Mouse (Mus musculus) kidney, postnatal 36 days (tissue): ENCODE measurements at regions not wholly inside any gene's neighbourhood (a gene's known extent, or its start where the extent isn't known, plus 50 kb on each side); places are given as distances from the start of the nearest gene placed in this dataset.
A peak's percentile ranks its signal among the peaks of the same experiment; 100 is the strongest.

Experiments used
- DNase-seq, 2 experiments: peaks; one replicate each; pipeline ENCODE4 v3.0.0; 2021 to 2022; ENCODE audit warnings: mixed read lengths in 2 of 2

DNA sequence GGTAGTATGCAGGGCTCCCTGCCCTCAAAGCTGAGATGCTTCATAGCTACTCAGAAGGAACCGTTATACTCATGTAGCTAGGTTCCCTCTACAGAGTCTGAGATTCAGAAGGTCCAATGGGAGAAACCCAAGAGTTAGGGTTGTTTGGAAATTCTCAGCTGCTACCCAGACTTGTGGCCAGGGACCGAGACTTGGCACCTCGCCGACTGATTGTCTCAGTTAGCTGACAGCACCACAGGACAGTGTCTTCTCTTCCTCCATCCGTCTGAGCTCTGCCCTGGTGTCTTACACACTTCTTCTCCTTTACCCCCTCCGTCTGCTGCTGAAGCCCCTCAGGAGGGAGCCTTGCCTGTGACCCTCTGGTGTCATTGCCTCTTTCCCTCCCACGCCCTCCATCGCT, 329.6 kb upstream of the Prox1 start:
- no peak for DNase-seq

DNA sequence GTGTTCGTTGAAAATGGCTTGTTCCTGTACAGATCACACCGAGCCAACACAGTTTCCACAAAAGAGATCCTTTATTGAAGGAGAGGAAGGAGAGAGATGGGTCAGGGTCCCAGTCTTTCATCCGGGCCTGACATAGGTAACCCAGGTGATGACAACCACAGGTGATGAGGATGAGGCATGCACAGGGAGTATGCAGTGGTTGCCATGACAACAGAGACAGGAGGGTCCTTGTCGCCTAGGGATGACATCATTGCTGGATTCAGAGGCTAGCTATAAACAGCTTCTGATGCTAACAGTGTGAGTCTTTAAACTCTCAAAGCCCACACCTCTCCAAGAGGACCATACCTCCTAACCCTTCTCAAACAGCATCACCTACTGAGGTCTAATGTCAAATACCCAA, 327.0 kb upstream of the Prox1 start:
- no peak for DNase-seq

DNA sequence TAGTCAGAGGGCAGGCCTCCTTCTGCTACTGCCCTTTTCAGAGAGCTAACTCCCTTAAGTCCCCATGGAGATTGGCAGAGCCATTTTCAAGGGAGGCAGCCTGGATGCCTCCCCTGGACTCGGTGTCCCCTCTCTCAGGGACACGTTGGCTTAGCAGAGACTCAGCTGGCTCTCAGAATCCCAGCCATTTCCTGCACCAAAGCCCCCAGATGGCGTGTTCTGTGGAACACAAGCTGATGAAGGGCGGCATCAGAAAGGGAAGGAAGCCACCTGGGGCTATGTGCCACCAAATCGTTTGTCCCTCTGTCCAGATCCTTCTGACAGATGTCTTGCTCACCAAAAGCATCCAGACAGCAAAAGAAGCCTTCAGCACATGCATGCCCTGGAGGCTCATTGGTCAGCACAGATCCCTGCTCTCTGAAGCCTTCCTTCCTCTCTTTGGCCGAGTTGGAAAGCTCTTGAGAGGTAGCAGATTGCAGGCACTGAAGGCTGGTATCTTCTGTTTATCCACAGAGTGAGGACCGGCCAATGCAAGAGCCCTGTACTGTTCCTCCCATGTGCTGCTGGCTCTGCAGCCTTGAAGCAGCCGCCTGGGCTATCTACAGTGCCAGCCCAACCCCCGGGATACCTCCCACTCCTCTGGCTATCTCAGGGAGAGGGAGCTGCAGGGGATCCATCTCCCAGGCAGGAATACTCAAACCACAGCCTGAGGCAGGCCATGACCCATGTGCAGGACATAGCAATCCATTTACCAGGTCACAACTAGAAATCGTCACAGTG, 325.4 kb upstream of the Prox1 start:
- DNase-seq = no peak

DNA sequence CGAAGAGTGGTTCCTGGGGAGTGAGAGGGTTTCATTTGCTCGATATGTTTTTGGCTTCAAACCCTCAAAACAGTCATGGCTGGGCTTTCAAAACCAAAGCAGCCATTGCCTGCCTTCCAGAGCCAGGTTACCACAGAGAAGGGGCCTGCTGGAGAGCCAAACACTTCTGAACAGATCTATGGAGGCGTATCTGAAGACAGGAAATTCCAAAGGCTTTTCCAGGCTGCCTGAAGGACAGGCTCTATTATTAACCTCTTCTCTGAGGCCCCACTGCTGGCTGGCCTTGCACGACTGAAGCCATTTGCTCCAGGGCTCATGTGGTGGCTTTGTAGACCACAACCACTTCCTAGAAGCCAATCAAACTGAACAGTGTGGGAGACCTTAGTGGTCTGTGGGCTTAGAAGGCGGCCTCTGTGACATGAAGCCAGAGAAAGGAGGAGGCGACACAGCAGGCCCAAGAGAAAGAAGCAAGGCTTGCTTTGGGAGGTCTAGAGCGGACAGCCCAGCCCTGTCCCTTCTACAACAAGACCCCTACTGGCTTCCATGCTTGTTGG, 316.1 kb upstream of the Prox1 start:
- DNase-seq = no peak

DNA sequence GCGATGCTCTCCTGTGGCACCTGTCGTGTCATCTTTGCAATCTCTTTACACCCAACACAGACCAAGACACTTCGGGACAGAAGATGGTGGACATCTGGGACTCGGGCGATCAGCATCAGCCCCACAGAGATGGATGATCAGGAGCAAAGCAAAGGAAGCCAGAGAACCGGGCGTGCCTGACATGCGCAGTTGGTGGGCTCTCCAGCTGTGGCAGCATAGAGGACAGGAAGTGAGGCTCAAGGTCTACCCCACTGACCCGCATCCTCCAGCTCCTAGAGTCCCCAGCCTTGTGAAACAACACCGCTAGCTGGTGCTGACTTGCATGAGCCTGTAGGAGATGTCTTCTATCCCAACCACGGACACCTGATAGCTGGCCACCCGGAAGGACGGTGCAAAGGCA, 312.9 kb upstream of the Prox1 start:
- no peak for DNase-seq

DNA sequence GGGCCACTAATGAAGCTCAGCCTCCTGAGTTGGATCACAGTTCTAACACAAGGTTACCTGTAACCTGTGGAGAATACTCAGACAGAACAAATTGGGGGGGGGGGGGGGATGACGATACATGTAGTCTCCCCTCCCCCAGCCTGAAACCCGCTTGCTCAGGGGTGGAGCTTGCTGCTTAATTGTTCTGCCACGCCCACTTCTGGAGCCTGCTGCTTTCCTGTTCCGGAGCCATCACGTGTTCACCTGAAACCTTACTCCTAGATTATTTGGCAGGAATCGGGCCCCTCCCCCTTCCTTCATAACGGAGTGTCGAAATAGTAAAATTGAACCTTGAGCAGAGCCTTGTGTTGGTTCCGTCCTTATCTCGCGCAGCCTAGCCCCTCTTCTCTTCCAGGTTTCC, 310.6 kb upstream of the Prox1 start:
- no peak for DNase-seq

DNA sequence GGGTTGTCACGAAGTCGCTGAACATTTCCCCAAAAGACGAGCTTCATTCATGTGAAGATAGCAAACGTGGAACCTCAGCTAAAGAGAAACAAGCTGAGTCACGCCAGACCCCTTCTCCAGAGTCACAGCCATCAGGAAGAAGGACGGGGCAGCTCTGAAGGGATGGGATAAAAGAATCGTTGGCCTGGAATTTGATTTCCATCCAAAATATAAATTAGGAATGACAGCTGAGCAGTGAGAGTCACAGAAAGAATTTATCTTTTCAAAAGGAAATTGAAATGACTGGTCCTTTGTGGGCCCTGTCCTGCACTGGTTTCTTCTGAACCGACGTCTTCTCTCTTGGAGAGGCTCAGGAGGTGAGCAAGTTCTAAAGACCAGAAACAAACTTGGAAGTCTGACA, 310.1 kb upstream of the Prox1 start:
- DNase-seq = no peak

DNA sequence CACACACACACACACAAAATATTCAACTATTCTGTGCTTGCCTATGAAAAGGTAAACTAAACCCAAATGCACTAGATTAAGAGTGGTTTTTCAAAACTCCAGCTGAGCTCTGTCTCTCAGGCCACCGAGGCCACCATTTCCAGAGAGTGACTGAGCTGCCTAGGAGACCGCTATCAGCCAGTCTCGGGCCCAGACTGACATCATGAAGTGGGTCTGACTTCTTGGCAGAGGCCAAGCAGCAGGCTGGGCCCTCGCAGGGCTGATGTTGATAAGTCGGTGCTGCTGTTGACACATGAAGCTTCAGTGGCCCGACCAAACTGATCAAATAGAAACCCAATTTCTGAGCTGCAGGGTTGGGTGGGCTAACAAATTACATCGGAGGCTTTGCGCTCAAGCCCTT, 302.2 kb upstream of the Prox1 start:
- DNase-seq = no peak

DNA sequence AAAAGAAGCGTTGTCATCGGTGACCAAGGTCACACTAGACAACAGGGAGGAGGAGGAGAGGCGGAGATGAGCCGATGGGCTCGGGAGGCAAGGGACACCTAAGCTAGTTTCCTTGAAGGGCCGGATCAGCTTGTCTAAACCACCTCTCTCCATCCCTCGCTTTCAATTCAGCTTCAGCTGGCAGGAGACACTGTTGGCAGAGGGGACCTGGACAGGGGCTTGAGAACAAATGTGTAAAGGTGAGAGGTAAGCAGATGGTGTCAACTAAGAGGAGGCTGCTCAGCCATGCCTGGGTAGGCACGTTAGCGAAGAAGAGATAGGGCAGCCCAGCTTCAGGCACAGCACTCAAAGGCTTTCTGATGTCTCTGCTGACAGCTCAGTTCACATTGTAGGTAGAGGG, 299.8 kb upstream of the Prox1 start:
- DNase-seq = no peak

DNA sequence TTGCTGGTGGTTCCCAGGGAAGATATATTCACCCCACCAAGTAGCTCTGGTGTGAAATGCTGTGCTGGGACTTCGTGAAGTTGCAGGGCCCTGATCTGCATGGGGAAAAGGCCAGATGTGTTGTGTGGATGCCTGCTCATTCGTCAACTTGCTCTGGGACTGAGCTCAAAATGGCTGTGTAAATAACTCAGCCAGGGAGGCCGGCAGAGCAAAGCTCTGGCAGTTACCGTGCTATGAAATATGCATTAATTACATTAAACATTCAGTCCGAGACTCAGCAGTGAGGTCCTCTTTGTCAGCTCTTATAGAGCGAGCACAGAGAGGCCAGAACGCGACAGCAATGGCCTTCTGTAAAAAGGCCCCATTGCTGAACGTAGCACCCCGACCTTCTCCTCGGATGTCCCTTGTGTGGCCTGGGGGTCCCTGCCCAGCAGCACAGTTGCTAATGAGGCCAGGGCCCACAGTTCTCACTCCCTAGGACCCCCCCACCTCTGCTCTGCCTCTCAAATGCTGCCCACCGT, 287.1 kb upstream of the Prox1 start:
- DNase-seq = no peak

DNA sequence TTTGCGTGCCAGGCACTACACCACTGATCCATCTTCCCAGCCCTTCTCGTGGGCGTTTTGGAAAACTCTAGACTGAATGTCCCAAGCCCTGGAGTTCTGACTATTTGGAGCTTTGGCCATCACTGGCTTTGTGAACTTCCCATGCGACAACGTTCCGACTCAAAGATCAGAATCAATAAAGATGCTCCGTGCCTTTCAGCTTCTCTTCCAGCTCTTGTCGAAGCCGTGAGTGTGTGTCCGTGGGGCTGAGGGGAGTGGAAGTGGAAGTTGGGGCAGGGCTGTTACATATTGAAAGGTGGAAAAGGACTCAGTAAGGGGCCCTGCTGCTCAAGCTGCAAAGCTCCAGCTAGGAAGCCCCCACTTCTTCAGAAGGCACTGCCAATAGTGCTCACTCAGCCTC, 283.0 kb upstream of the Prox1 start:
- no peak for DNase-seq

DNA sequence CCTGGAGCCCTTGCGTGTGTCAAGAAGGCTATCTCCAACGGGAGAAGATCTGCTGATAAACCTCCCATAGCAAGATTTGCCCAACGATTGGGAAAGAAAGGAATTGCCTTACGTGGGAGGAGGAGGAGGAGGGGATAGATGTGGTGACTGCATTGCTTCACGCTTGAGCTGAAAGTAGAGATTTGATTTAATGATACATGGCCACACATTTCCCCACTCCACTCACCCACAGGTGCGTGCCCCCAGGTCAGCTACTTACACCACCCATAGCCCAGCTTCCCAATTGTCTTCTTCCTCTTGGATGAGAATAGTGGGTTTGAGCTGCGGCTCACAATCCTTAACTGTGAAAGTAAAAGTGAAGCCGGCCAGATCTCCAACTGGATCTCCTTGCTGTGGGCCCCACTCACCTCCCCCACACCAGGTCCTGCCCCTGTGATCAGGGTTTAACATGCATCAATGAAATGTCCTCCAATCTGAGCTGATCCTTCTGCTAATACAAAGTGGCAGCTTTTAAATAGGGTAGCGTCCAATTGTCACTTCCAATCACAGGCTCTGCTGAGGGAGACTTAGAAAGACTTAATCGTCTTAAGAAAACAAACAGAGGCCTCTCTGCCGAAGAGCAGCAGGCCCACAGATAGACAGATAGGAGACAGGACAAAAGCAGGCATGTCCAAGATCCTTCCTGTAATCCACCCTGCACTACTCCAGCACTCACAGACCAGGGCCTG, 281.8 kb upstream of the Prox1 start:
- DNase-seq = no peak

DNA sequence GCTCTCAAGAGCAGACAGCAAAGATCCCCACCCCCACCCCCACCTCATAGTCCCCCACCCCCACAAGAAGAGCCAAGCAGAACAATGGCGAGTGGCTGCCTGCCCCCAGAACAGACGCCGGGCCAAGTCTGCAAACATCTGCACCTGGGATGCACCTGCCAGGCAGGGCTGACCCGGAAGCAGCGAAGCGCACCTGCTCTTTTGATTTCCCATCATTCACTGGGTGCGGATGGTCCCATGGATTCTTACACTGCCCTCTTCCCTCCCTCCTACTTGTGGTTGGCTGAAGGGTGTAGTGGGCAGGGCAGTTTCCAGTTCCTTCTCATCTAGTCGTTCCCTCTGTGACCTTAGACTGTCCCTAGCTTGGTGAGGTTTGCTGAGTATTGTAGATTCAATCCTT, 277.7 kb upstream of the Prox1 start:
- DNase-seq = no peak

DNA sequence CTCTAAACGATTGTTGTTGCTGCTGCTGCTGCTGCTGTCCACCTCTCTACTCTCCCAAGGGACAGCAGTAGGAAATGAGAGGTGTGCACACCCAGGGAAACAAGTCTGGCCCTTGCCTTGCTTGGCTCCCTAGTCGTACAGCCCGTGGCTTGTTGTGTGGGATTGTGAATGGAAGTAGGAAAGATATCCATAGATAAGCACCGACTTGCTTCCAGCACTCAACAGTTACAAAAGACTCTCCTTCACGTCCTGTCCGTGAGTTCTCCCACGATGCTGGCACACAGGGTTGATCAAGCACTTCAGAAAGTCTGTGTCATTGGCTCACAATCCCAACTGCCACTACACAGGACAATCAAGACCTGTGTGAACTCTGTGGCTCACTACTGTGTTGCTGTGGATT, 276.7 kb upstream of the Prox1 start:
- DNase-seq = no peak

DNA sequence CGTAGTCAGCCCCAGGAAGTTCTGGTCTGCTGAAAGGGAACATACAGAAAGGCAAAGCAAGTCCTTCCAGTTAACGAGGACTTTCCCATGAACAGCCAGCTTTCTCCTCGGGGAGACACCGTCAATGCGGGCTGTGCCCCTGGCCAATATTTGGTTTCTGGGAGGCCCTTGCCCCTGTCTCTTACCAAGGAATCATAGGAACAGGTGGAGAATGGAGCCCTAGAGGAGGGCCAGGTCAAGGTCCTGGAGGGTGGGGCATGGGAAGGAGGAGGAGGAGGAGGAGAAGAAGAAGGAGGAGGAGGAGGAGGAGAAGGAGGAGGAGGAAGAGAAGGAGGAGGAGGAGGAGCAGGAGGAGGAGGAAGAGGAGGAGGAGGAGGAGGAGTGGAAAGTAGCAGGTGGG, 276.2 kb upstream of the Prox1 start:
- DNase-seq = no peak

DNA sequence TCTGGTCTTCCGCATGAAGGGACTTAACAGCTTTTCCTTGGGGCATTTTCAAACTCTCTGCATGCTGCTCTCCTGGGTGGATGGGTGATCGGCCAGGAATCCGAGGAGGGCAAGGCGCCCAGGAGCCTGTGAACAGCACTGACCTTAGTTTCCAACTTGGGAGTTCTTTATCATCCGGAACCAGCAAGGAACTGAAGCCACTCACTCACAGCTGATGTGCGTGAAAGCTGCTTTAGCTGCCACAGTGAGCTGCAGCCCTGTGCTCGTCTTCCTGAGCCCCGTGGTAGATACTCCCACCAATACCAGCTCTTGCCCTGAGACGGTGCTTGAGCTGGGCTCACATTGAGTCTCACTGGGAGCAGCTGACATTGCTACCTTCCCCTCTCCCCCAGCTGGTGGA, 273.9 kb upstream of the Prox1 start:
- peak in 1 of 2 experiments; percentile 15 for DNase-seq

DNA sequence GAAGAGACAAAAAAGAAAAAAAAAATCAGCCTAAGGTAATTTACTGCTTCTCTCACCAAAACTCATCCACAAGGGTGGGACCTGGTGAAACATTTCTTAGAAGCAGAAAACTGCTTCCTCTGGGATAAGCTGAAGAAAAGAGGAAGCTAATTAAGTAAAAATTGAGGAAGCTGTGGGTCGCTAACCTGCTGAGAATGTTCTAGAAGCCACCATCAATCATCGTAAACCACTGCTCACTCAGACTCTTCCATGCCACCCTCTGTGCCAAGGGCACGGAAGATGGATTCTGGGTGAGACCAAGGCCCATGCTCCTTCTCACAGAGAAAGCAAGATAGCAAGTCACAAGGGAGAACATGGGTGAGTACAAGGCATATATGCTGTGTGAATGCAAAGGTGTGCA, 272.7 kb upstream of the Prox1 start:
- DNase-seq = no peak

DNA sequence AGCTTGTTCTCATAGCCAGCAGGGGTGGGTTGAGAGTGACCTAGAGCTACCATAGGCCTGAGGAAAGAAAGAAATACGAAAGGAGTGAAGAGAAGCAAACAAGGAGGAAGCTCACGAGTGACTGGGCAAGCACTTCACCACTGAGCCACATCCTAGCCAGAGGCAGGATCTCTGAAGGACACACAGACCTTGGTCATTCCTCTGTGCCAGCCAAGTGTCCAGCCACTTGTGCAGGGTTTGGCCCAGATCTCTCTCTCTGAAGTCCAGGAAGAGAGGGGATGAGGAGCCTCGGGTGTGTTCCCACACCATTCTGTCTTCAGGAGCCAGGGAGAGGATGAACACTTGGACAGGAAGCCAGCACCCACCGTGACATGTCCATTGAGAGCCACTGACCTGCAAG, 271.7 kb upstream of the Prox1 start:
- no peak for DNase-seq

DNA sequence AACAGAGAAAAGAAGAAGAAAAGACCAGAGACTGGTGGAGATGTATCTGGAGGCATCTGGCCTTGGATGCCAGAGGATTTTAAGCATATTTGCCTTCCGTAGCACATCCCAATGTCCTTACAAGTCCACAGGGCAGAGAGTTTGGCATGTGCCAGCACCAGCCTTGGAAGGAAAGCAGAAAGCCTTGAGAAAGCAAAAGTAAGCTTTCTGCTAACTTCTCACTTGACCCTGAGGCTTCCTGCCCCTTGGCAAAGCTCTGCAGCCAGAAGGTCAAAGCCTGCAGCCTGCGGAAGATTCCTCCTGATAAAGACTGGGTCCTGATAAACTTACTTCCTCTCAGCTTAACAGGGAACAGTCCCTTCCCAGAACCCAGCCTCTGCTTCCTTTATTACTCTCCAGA, 268.3 kb upstream of the Prox1 start:
- DNase-seq = peak; percentile 29 to 31

DNA sequence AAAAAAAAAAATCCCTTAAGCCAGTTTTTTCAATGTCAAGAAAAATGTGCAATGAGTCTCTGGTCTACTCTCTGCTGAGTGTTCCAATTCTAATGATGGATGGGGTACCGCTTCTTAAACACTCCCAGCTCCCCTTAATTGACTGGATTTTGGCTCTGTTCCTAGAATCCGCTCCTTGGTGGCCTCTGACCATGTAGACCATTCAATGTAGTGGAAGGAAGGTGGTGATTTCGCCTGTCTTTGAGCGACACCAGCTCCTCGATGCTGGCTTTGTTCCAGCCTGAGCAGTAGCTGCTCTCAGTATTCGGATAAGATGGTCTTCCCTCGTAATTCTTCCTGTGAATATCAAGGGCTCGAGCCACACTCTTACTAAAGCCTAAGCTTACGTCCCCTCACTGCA, 252.4 kb upstream of the Prox1 start:
- no peak for DNase-seq

DNA sequence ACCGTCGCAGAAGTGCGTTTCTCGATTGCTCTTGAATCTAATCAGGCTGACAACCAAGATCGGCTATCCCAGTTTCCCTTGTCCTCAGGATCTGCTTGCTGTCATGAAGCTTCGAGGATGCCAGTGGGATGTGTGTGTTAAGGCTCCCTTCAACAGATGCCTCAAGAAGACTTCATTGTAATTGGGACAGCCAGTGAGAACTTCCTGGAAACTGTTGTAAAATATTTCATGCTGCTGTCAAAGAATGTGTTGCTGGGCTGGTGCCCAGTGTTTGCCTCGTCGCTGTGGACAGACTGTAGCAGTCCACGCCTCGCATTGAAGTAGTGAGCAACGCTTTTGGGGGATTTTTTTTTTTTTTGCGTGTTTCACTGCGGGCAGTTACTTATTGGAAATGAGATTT, 249.2 kb upstream of the Prox1 start:
- DNase-seq = peak; percentile 18 to 36

DNA sequence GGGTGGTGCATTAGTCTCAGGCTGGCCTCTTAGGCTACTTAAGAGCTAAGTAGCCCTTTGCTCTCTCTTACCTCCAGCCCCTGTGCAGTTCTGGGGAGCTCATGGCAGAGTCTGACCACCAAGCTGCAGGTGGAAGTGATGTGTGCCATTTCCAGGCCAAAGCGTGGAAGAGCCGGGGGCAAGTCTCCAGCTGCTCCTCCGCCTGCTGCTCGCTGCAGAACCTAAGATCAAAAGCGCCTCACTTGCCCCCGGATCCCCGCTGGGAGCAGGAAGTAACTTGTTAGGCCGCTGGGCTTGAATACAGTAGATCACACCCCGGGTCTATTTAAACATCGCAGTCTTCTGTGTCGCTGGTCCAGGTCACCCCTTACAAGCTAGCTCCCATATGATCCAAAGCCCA, 246.8 kb upstream of the Prox1 start:
- DNase-seq = no peak

DNA sequence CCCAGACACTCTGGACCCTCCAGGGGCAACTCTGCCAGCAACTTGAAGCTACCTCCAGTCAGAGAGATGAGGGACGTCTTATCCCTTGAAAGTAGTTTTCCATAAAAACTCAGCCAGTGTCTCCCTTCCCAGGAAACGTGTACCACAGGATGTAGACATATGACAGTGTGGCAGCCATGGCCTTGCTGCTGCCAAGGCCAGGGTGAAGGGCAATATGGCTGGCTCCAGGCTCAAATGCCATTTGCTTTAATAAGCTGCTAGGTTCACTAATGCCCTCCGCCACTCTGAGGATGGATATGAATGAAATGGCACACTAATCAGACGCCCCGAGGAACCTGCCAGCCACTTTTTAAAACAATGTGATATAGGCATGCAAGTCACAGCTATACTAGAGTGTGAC, 241.2 kb upstream of the Prox1 start:
- no peak for DNase-seq

DNA sequence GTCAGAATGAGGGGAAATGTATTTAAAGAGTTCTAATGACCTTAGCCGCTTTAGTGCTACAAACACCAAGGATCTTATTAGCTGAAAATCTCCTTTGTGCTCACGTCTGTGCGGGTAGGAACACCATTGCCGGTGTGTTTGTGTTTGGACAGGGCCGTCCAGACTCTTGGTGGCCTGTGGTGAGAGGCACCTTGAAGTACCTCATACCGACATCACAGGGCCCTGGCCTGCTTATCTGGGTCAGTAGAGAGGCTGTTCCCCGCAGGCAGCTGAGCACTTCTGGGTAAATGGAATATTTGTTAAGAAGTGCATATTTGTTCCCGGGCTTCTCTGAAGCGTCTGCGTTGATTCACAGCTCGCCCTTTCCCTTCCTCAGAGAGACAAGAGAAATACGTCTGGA, 232.8 kb upstream of the Prox1 start:
- DNase-seq = no peak
